Mouse (Mus musculus): Measurements from ENCODE around the gene Eml1.

Eml1 gene

GRCm38 (mm10) chr12:108422858-108423631, 52.3 kb downstream of the Eml1 start:
- DNase-seq (ENCODE audit: low spot score), result peak; percentile 88

GRCm38 (mm10) chr12:108430964-108431363, 60.2 kb downstream of the Eml1 start:
- no peak for DNase-seq (ENCODE audit: low spot score)

GRCm38 (mm10) chr12:108431714-108432113, 61.0 kb downstream of the Eml1 start:
- DNase-seq (ENCODE audit: low spot score), result no peak

GRCm38 (mm10) chr12:108432578-108432977, 61.8 kb downstream of the Eml1 start:
- no peak for DNase-seq (ENCODE audit: low spot score)

GRCm38 (mm10) chr12:108433030-108433429, 62.3 kb downstream of the Eml1 start:
- peak; percentile 51 for DNase-seq (ENCODE audit: low spot score)

- no peak for DNase-seq (ENCODE audit: low spot score)
These were observed 62.7 kb downstream of the Eml1 start for GRCm38 (mm10) chr12:108433498-108433897.

- DNase-seq (ENCODE audit: low spot score), result no peak
These were observed 64.8 kb downstream of the Eml1 start for GRCm38 (mm10) chr12:108435444-108436015.

GRCm38 (mm10) chr12:108436029-108436923, 65.5 kb downstream of the Eml1 start:
- no peak for DNase-seq (ENCODE audit: low spot score)

- DNase-seq (ENCODE audit: low spot score), result no peak
These were observed 66.7 kb downstream of the Eml1 start for GRCm38 (mm10) chr12:108437446-108437845.

GRCm38 (mm10) chr12:108443271-108443670, 72.5 kb downstream of the Eml1 start:
- DNase-seq (ENCODE audit: low spot score), result no peak

- DNase-seq (ENCODE audit: low spot score), result no peak
These were observed 73.0 kb downstream of the Eml1 start for GRCm38 (mm10) chr12:108443708-108444107.

GRCm38 (mm10) chr12:108444166-108445115, 73.7 kb downstream of the Eml1 start:
- DNase-seq (ENCODE audit: low spot score), result no peak

- DNase-seq (ENCODE audit: low spot score), result no peak
These were observed 76.0 kb downstream of the Eml1 start for GRCm38 (mm10) chr12:108446721-108447120.

GRCm38 (mm10) chr12:108448396-108448795, 77.6 kb downstream of the Eml1 start:
- no peak for DNase-seq (ENCODE audit: low spot score)

- DNase-seq (ENCODE audit: low spot score), result no peak
These were observed 79.2 kb downstream of the Eml1 start for GRCm38 (mm10) chr12:108449935-108450334.

- DNase-seq (ENCODE audit: low spot score), result no peak
These were observed 79.8 kb downstream of the Eml1 start for GRCm38 (mm10) chr12:108450546-108450945.

- no peak for DNase-seq (ENCODE audit: low spot score)
These were observed 81.6 kb downstream of the Eml1 start for GRCm38 (mm10) chr12:108452151-108452874.

- no peak for DNase-seq (ENCODE audit: low spot score)
These were observed 82.8 kb downstream of the Eml1 start for GRCm38 (mm10) chr12:108453561-108454044.

GRCm38 (mm10) chr12:108455004-108455403, 84.2 kb downstream of the Eml1 start:
- DNase-seq (ENCODE audit: low spot score), result no peak

GRCm38 (mm10) chr12:108472898-108473297, 102.1 kb downstream of the Eml1 start:
- no peak for DNase-seq (ENCODE audit: low spot score)

- DNase-seq (ENCODE audit: low spot score), result no peak
These were observed 103.7 kb downstream of the Eml1 start for GRCm38 (mm10) chr12:108474440-108474839.
